Mouse (Mus musculus) heart, adult 2 months (tissue): Measurements from ENCODE around the gene Hes2. TPM values are rescaled to one million over a fixed set of nuclear protein-coding genes. Genes with fewer than 3 reads are reported as not detected.
A peak's percentile ranks its signal among the peaks of the same experiment; 100 is the strongest.

ENCODE experiments used
- DNase-seq, 2 experiments: peaks; one replicate each; pipeline ENCODE4 v3.0.0; 2021
- H3K27ac ChIP-seq: fragments of 200-600 bp; 2 replicates; pipeline ENCODE4 v1.8.1; 2022
- H3K27me3 ChIP-seq: fragments of 200-500 bp; 2 replicates; pipeline ENCODE4 v1.6.1; 2012; ENCODE audit warnings: mild to moderate bottlenecking, low read length, inconsistent platforms, mixed read lengths; ENCODE audit not compliant: control insufficient read depth, insufficient read depth
- H3K36me3 ChIP-seq: fragments of 200-500 bp; 2 replicates; pipeline ENCODE4 v1.6.1; 2012; ENCODE audit warnings: low read length, inconsistent platforms; ENCODE audit not compliant: control insufficient read depth, insufficient read depth
- H3K4me1 ChIP-seq: fragments of 200-500 bp; 2 replicates; pipeline ENCODE4 v1.6.1; 2011; ENCODE audit warnings: low read length; ENCODE audit not compliant: control insufficient read depth, insufficient read depth
- H3K4me3 ChIP-seq: fragments of 200-600 bp; 2 replicates; pipeline ENCODE4 v1.8.1; 2022
- H3K79me2 ChIP-seq: fragments of 200-500 bp; replicated peaks from 2 replicates; pipeline ENCODE4 v1.6.1; 2012; ENCODE audit warnings: mild to moderate bottlenecking, inconsistent platforms, low read length, moderate library complexity, mixed read lengths; ENCODE audit not compliant: control insufficient read depth, insufficient read depth
- H3K9ac ChIP-seq: fragments of 200-500 bp; 2 replicates; pipeline ENCODE4 v1.6.1; 2012; ENCODE audit warnings: low read depth, mild to moderate bottlenecking, control low read depth, inconsistent platforms, low read length, mixed read lengths
- CTCF ChIP-seq: fragments of 200-600 bp; IDR thresholded peaks from 2 replicates; pipeline ENCODE4 v1.8.1; 2022; ENCODE audit warnings: antibody characterized with exemption, mild to moderate bottlenecking, moderate library complexity
- EP300 ChIP-seq: fragments of 200-500 bp; IDR thresholded peaks from 2 replicates; pipeline ENCODE4 v1.6.1; 2011; ENCODE audit warnings: low read depth, low read length, control low read depth; ENCODE audit not compliant: insufficient read depth
- POLR2A ChIP-seq: fragments of 200-500 bp; IDR thresholded peaks from 2 replicates; pipeline ENCODE4 v1.6.1; 2011; ENCODE audit warnings: mild to moderate bottlenecking, low read depth, low read length, control low read depth; ENCODE audit not compliant: insufficient read depth
- WGBS: fragments of 180-500 bp; shearing (Covaris S2); methylation state at CpG from one replicate; pipeline ENCODE4 v1.1.7; 2018; 5-methylcytosine and 5-hydroxymethylcytosine counted together
- intact Hi-C: fragments of 180-260 bp; cut with DNase I; formaldehyde crosslinking; loops from one replicate; pipeline ENCODE4 v1.15.1; 2025
- polyA plus RNA-seq: library from polyadenylated mRNA; depleted of rRNA; stranded (reverse); fragments of >200 nt; gene quantifications from 2 replicates; pipeline ENCODE4 v1.2.3, GENCODE M21; 2012
- total RNA-seq, 2 experiments: library from RNA; stranded (reverse); gene quantifications; 2 replicates each; pipeline ENCODE4 v1.2.3; 2021

Gene Hes2
- total and polyA plus RNA-seq, 3 experiments, result not detected

DNA sequence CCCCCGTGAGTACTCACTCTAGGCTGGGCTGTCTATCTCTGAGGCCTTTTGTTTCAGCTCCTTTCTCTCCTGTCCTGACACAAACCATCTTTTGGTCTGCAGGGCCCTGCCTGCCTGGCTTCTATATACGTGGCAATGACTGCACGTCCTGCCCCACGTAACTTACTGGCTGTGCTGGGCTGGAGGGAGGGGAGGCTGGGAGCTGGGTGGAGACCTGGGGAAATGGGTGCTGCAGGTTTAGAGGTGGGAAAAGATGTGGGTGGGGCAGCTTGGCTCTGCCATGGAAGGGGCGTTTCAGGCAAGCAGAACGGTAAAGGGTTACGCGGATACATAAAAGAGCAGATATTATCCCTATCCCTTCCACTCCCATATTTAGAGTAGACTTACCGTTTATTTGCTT, 41.1 kb upstream of the Hes2 start:
- DNase-seq, result no peak
- Histone ChIP-seq H3K36me3 (peaks cover 2% of the 10 kb centered on the region; the same call in 1 of the 2 replicates), H3K79me2 (no peaks in the 10 kb centered on the region), H3K27ac (no peak overlapping the region), H3K4me3 (no peak overlapping the region), H3K4me1 (peaks cover 6% of the 10 kb centered on the region), H3K27me3 (peaks cover 6% of the 10 kb centered on the region), H3K9ac (no peak overlapping the region)
- intact Hi-C loops, result no loop called here
- 73% methylated on average over 9 of the region's 9 CpGs for WGBS
- no peak for TF ChIP-seq POLR2A
- TF ChIP-seq CTCF, result no peak
- TF ChIP-seq EP300, result no peak

DNA sequence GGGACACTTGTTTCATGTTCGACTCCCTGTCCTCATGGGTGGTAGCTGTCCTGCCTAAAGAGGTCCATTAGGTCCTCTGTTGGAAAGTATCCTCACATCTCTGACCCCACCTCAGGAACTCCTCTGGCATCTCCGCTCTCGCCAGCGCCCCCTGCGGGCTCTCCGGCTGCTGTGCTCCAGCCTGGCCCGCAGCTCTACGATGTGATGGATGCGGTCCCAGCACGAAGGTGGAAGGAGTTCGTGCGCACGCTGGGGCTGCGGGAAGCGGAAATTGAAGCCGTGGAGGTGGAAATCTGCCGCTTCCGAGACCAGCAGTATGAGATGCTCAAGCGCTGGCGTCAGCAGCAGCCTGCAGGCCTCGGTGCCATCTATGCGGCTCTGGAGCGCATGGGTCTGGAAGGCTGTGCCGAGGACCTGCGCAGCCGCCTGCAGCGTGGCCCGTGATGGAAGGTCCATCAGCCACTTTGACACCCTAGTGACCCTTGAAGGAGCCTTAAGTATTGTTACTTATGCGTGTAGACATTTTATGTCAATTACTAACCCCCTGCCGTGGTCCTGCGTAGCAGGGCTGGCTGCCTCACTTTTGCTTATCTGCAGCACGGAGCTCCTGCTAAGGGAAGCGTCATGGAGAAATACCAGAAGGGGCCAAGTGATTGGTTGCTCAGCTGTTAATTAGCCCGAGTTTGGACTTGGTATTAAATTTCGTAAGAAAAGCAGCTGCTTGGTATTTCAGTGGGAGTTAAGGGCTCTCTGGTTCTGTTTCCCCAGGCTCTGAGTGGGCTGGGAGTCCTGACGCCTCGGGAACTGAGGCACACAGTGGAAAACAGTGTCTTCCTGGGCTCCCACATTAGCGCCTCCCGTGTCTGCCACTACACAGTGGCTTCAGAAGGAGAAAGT, 39.0 kb upstream of the Hes2 start:
- intact Hi-C loops, result no loop called here
- no peak overlapping the region for H3K9ac ChIP-seq
- H3K4me3 ChIP-seq, result no peak overlapping the region
- peaks cover 6% of the 10 kb centered on the region for H3K4me1 ChIP-seq
- H3K27ac ChIP-seq, result no peak overlapping the region; the same call in 1 of the 2 replicates
- H3K27me3 ChIP-seq, result peaks cover 6% of the 10 kb centered on the region
- 31% methylated on average over 39 of the region's 39 CpGs for WGBS
- H3K36me3 ChIP-seq, result peaks cover 2% of the 10 kb centered on the region; the same call in 1 of the 2 replicates
- peak; percentile 75 for TF ChIP-seq CTCF
- no peak for TF ChIP-seq EP300
- H3K79me2 ChIP-seq, result no peaks in the 10 kb centered on the region
- peak in 1 of 2 experiments; percentile 64 for DNase-seq

DNA sequence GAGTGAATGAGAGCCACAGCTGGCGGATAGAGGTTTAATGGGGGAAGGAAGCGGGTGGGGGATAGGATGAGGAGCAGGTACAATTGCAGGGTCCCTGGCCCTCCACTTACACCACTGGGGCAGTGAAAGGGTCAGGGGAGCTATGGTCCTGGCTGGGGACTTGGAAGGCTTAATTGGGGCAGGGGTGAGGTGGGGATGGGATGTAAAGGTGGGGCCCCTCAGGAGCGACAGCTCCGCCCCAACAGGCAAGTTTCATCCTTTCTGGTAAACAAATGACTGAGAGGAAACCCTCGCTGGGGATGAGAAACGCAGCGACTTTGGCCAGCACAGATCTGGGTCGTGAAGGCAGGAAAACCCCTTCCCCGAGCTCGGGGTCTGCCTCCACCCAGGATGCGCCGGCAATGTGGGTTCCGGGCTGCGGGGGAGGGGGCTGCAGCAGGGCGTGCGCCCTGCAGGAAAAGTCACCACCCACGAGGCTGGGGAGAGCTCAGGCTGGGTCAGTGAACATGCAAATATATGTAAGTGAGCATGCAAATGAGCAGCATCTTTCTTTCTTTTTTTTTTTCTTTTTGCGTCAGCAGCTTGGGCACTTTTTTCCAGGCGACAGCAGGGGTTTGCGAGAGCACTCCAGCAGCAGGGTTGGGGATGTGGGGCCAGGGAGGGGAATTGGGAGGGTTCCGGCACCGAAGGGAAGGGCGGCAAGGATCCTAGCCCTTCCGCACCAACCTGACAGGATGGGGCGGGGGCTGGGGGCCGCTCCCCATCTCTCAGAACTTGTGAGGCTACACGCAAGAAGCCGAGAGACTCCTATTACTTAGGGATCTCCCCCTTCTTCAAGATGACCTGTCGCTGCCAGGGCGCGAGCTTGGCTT, 38.1 kb upstream of the Hes2 start:
- H3K4me1 ChIP-seq, result peaks cover 4% of the 10 kb centered on the region
- peak overlapping the region; percentile 44 for H3K9ac ChIP-seq
- no peaks in the 10 kb centered on the region for H3K36me3 ChIP-seq
- H3K27ac ChIP-seq, result no peak overlapping the region
- intact Hi-C loops, result no loop called here
- TF ChIP-seq POLR2A (no peak), EP300 (no peak), CTCF (no peak)
- WGBS, result 7% methylated on average over 31 of the region's 31 CpGs
- peak in 1 of 2 experiments; percentile 41 for DNase-seq
- H3K27me3 ChIP-seq, result peaks cover 6% of the 10 kb centered on the region
- peak overlapping the region; percentile 27 for H3K4me3 ChIP-seq
- no peaks in the 10 kb centered on the region for H3K79me2 ChIP-seq

DNA sequence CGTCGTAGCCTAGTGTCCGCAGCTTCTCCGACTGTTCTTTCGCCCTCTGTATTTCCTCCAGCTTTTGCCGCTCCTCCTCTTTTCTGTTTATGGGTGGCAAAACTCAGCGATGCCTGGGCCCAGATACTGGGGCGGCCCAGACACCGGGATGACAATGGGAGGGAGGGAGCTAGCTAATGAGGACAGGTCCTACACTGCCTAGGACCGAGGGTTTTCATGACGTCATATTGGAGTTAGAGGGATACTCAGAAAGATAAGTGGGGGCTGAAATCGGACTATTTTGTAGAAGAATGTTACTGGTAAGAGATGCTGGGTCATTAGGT, 37.5 kb upstream of the Hes2 start:
- peak overlapping the region; percentile 44 for H3K9ac ChIP-seq
- H3K79me2 ChIP-seq, result no peaks in the 10 kb centered on the region
- WGBS, result 5% methylated on average over 12 of the region's 12 CpGs
- TF ChIP-seq CTCF, result no peak
- no peak for TF ChIP-seq EP300
- no peak for TF ChIP-seq POLR2A
- H3K4me1 ChIP-seq, result peaks cover 4% of the 10 kb centered on the region
- peaks cover 5% of the 10 kb centered on the region; the same call in 1 of the 2 replicates for H3K27me3 ChIP-seq
- H3K27ac ChIP-seq, result no peak overlapping the region
- no peak for DNase-seq
- H3K4me3 ChIP-seq, result no peak overlapping the region; the same call in 1 of the 2 replicates
- H3K36me3 ChIP-seq, result no peaks in the 10 kb centered on the region
- intact Hi-C loops, result no loop called here

DNA sequence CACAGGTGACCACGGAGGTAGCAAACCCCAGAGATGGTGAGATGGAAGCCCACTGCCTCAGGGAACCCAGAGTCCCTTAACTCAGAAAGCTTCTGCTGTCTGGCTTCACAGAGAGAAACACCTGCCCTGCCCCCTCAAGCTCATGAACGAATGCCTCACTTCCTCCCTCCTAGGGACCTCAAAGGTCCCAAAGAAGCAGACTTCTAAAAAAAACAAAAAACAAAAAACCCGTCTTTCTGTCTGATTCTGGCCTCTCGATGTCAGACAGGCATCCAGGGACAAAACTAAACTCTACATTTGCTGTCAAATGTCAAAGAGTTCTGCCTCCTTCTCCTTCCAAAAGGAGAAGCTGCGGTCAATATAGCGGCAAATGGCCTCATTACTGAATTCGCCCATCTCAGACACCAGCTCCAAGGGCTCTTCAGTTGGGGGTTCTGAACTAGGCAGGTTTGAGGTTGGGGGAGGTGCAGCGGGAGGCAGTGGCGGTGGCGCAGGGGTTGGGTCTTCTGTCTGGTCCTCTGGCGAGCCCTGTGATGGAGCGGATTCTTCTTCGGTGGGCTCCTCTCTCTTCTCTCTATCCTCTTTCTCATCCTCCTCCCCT, 34.2 kb upstream of the Hes2 start:
- intact Hi-C loops, result no loop called here
- WGBS, result 27% methylated on average over 13 of the region's 13 CpGs
- H3K27me3 ChIP-seq, result peaks cover 5% of the 10 kb centered on the region; the same call in 1 of the 2 replicates

More for the DNA sequence above, 34.2 kb upstream of the Hes2 start:
- H3K27ac ChIP-seq, result no peak overlapping the region
- TF ChIP-seq CTCF (no peak), POLR2A (no peak), EP300 (no peak)
- H3K4me1 ChIP-seq, result peaks cover 4% of the 10 kb centered on the region
- no peak overlapping the region for H3K4me3 ChIP-seq
- no peaks in the 10 kb centered on the region for H3K79me2 ChIP-seq
- no peak for DNase-seq
- no peaks in the 10 kb centered on the region for H3K36me3 ChIP-seq
- H3K9ac ChIP-seq, result no peak overlapping the region
